Mouse (Mus musculus) retina, postnatal 1 day (tissue): ENCODE measurements around the gene Olfr437.
"Not testable (repeated sequence)": the region's sequence is repeated elsewhere in the genome, so short reads cannot be mapped to it uniquely, and the experiment has no call there.

Source experiments
- DNase-seq: peaks from one replicate; pipeline ENCODE4 v3.0.0-alpha.2; 2012

Gene Olfr437

GRCm38 (mm10) chr6:43162982-43163381, at the start of gene Olfr437:
Gene Olfr437, plus strand, starts transcription at chr6:43163282.
- no peak for DNase-seq

- not testable (repeated sequence) for DNase-seq
Observed at GRCm38 (mm10) chr6:43146267-43146666, 16.8 kb upstream of the Olfr437 start, which contains the start of gene Olfr237-ps1. Gene Olfr237-ps1, plus strand, starts transcription at chr6:43146567.

DNA sequence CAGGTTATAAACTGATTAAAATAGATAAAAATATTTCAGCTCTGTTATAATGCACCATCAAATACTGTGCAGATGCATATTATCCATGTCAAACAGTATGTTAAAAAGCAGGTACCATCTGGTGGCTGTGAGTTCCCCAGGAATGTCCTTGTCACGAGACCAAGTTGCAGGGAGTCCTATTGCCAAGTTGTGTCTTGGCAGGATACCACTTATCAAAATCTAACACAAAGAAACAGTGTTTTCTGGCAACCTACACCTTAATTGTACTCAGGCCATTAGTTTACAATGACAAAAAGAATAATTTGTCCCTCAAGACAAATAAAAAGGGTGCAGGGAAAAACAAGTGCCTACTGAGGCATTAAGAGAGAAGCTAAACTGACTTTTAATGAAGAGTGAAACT, 3.6 kb upstream of the Olfr437 start:
- DNase-seq = peak; percentile 0

DNA sequence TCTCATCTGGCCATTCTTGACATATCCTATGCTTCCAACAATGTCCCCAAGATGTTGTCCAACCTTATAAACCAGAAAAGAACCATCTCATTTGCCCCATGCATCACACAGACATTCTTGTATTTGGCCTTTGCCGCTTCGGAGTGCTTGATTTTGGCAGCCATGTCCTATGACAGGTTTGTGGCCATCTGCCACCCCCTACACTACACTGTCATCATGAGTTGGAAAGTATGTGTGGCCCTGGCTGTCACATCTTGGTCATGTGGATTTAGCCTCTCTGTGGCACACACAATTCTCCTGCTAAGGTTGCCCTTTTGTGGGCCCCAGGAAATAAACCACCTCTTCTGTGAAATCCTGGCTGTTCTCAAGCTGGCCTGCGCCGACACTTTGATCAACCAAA, 4.2 kb downstream of the Olfr437 start:
- DNase-seq = no peak

DNA sequence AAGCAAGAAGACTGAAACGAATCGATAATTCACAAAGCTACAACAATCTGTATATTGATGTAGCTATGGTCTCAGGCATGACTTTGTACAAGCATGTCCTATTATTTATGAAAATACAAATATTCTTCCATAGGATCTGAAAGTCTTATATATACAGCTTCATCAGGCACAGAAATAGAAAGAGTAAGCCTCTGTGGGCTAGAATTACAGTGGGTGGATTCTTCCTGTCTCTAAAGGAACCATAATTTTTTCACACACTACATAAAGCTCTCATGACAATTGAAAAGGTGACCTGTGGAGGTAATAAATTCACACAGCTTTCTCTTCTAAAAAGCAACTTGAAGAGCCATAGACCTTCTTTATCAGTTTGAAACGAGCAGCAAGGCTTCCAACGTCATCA, 8.8 kb downstream of the Olfr437 start, which contains the start of gene Olfr13:
Gene Olfr13, plus strand, starts transcription at position 301 of the 400 bp plus-strand sequence.
- no peak for DNase-seq

DNA sequence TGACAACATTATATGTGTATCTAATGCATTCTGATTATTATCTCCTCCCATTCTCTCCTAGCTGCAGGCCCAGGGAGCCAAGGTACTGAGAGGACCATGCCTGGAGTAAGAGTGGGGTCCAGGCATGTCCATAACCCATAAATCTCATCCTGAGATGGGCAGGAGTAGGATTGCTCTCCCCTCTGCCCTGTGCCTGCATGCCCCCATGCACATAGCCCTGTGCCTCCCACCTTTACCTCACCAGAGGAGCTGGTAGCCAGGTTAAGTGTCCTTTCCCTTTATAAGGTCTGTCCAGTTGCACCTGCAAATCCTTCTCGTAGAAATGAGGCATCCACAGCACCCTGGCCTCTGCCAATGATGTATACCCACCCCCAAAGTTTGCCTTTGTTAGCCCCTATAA, 15.0 kb downstream of the Olfr437 start:
- DNase-seq = no peak

GRCm38 (mm10) chr6:43178584-43179501, 15.8 kb downstream of the Olfr437 start:
- DNase-seq = no peak

DNA sequence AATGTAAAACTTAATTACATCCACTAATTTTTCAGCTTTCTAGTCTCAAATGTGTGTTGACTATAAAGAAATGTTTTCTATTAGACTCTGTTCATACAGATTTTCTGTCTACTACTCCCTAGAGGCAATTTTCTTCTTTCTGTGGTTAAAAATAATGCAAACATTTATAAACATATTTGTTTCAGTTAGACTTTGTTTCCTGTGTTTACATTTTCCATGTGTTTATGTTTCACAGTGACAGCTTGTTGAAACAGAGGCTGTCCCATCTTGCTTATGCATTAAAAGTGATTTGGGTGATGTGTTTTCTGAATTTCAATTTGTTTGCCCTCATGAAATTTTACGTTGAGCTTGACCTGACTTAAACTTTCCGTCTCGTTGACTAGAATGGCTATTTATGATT, 27.9 kb downstream of the Olfr437 start:
- no peak for DNase-seq

DNA sequence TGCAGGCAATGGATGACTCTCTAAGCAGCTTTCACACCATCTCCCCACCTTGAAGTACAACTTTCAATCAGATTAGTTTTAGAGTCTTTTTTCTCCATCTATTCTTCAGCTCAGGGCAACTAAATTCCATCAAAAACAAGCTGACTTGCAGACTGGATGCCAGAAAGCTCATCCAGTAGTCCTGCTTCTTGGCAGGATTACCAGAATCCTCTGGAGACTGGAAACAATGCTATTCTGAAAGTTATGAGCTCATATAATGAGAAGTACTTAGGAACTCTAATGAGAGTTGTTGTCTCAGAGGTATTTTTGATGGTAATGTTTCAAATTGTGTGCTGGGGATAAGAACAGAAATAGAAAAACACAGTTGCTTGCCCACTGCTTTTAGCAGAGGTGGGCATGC, 33.7 kb downstream of the Olfr437 start, which contains the start of gene Olfr435:
Gene Olfr435, plus strand, starts transcription at position 366 of the 400 bp plus-strand sequence.
- no peak for DNase-seq

- DNase-seq = no peak
Observed at GRCm38 (mm10) chr6:43198094-43198493, 35.0 kb downstream of the Olfr437 start.

DNA sequence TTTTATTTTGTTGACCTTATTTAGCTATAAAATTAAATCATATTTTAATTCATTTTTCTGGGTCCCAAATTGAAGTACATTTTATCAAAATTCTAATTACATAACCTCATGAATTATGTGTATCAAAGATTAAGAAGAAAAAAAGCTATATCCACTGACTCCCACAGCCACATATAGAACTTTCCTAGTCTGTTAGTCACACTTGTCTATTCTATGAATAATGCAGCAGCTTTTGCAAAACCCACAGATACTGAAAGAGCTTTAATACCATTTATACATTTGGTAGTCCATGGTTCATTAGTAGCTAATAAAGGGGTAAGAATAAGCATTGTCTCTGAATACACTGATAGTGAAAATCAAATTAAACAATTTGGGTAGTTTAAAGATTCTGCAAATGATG, 39.7 kb downstream of the Olfr437 start:
- no peak for DNase-seq

DNA sequence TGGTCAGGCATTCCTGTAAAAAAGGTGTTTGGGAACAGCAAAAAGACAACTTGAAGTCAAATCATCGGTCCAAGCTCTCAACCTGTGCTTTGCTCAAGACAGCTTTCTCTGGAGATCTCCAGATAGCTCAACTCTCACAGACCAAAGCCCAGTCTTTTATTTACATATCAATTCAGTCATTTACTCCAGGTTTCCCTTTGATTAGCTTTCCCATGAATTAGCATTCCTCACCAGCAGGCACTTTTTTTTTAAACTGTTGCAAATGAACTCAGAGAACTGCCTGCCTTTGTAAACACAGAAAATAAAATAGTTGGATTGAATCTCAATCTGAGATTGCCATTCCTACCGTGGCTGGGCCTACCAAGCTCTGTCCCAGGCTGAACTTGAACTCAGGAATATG, 42.3 kb downstream of the Olfr437 start:
- no peak for DNase-seq

- not testable (repeated sequence) for DNase-seq
Observed at GRCm38 (mm10) chr6:43212873-43213272, 49.8 kb downstream of the Olfr437 start, which contains the start of gene Olfr434. Gene Olfr434, plus strand, starts transcription at chr6:43213021.
